Mouse (Mus musculus) G1E (cell line): ENCODE data around the gene Man1a2. TPM values are rescaled to one million over a fixed set of nuclear protein-coding genes. Genes with fewer than 3 reads are reported as not detected.
A peak's percentile ranks its signal among the peaks of the same experiment; 100 is the strongest.

Experiments
- ATAC-seq: 2 replicates; pipeline ENCODE4 v1.8.0; 2016; ENCODE audit warnings: mild to moderate bottlenecking; ENCODE audit not compliant: insufficient number of reproducible peaks, poor library complexity, low FRiP score, severe bottlenecking; ENCODE audit errors: extremely low read depth
- DNase-seq: peaks from one replicate; pipeline ENCODE4 v3.0.0; 2012; ENCODE audit warnings: low spot score
- H3K27me3 ChIP-seq: 2 replicates; pipeline ENCODE4 v1.6.1; 2012; ENCODE audit warnings: mild to moderate bottlenecking, low read length, inconsistent platforms; ENCODE audit not compliant: insufficient read depth
- H3K36me3 ChIP-seq: replicated peaks from 2 replicates; pipeline ENCODE3; 2012; ENCODE audit warnings: mild to moderate bottlenecking, inconsistent platforms
- H3K4me1 ChIP-seq: 2 replicates; pipeline ENCODE4 v1.6.1; 2012; ENCODE audit warnings: low read depth, low read length, inconsistent platforms, mixed read lengths; ENCODE audit not compliant: insufficient read depth
- H3K4me3 ChIP-seq: 2 replicates; pipeline ENCODE4 v1.5.1; 2012; ENCODE audit warnings: low read depth, mild to moderate bottlenecking, inconsistent platforms, low read length, moderate library complexity, mixed read lengths
- H3K9me3 ChIP-seq: replicated peaks from 2 replicates; pipeline ENCODE4 v1.6.1; 2012; ENCODE audit warnings: inconsistent platforms
- CTCF ChIP-seq: IDR thresholded peaks from 2 replicates; pipeline ENCODE4 v1.5.1; 2012; ENCODE audit warnings: low read depth, low read length, inconsistent platforms, mixed read lengths
- GATA1 ChIP-seq: IDR thresholded peaks from 2 replicates; pipeline ENCODE4 v1.6.1; 2012; ENCODE audit warnings: borderline replicate concordance, low read length, inconsistent platforms, mixed read lengths
- GATA2 ChIP-seq: IDR thresholded peaks from 2 replicates; pipeline ENCODE4 v1.6.1; 2012; ENCODE audit warnings: low read depth, low read length, inconsistent platforms, borderline replicate concordance
- POLR2AphosphoS5 ChIP-seq: IDR thresholded peaks from 2 replicates; pipeline ENCODE4 v1.6.1; 2012; ENCODE audit warnings: low read depth, low read length, inconsistent platforms; ENCODE audit not compliant: insufficient replicate concordance
- TAL1 ChIP-seq: conservative IDR thresholded peaks from 2 replicates; pipeline ENCODE4 v1.6.1; 2012; ENCODE audit warnings: low read depth, low read length, inconsistent platforms, mixed read lengths
- polyA plus RNA-seq: library from polyadenylated mRNA; stranded (reverse); fragments of >175 nt; gene quantifications from 2 replicates; pipeline ENCODE4 v1.2.3, GENCODE M21; 2012
- total RNA-seq, 2 experiments: library from RNA; stranded (forward) in 1 of 2; stranded (reverse) in 1 of 2; fragments of 200-1000 nt in 1 of 2; fragments of >200 nt in 1 of 2; fragmentation: Nextera tagmentation in 1 of 2; gene quantifications; 2 replicates each; pipeline ENCODE4 v1.2.3; 2014 to 2017

The Man1a2 gene
- 31.1 and 32.9 TPM in 2 replicates for total RNA-seq (2014; fragmentation: Nextera tagmentation)
- total RNA-seq (2017), result 26.3 and 30.2 TPM in 2 replicates
- 70.1 and 86.1 TPM in 2 replicates for polyA plus RNA-seq

- peaks cover 22% of the 10 kb centered on the region for H3K4me1 ChIP-seq
- ATAC-seq (peak; percentile 65), DNase-seq (peak; percentile 68)
- H3K9me3 ChIP-seq, result no peaks in the 10 kb centered on the region
- peaks cover 7% of the 10 kb centered on the region for H3K36me3 ChIP-seq
- peak within 1 kb of the TSS; percentile 92 for H3K4me3 ChIP-seq
- H3K27me3 ChIP-seq, result no peaks in the 10 kb centered on the region
- TF ChIP-seq TAL1 (no peak), POLR2AphosphoS5 (no peak), GATA2 (no peak), GATA1 (no peak), CTCF (no peak)
Observed at GRCm38 (mm10) chr3:100685087-100685762, at the start of gene Man1a2. Man1a2 (minus strand) TSS chr3:100685503.

GRCm38 (mm10) chr3:100734482-100735154 is 49.3 kb upstream of the Man1a2 start:
- H3K4me3 ChIP-seq, result no peak overlapping the region
- TF ChIP-seq POLR2AphosphoS5, result no peak
- no peak for TF ChIP-seq TAL1
- TF ChIP-seq CTCF, result no peak
- no peak for TF ChIP-seq GATA1
- TF ChIP-seq GATA2, result no peak
- peaks cover 14% of the 10 kb centered on the region for H3K4me1 ChIP-seq
- peaks cover 27% of the 10 kb centered on the region for H3K27me3 ChIP-seq
- ATAC-seq, result no peak
- H3K36me3 ChIP-seq, result no peaks in the 10 kb centered on the region
- H3K9me3 ChIP-seq, result no peaks in the 10 kb centered on the region
- no peak for DNase-seq

GRCm38 (mm10) chr3:100731896-100732295 is 46.6 kb upstream of the Man1a2 start:
- DNase-seq, result no peak
- no peak for ATAC-seq
- TF ChIP-seq CTCF, result no peak
- TF ChIP-seq POLR2AphosphoS5, result no peak
- no peak for TF ChIP-seq GATA1
- no peak for TF ChIP-seq TAL1
- TF ChIP-seq GATA2, result no peak
- Histone ChIP-seq H3K4me3 (no peak overlapping the region), H3K9me3 (no peaks in the 10 kb centered on the region), H3K36me3 (no peaks in the 10 kb centered on the region), H3K4me1 (peaks cover 20% of the 10 kb centered on the region), H3K27me3 (peaks cover 15% of the 10 kb centered on the region)

- Histone ChIP-seq H3K4me1 (peaks cover 25% of the 10 kb centered on the region), H3K36me3 (no peaks in the 10 kb centered on the region), H3K9me3 (no peaks in the 10 kb centered on the region), H3K4me3 (no peak overlapping the region), H3K27me3 (peaks cover 11% of the 10 kb centered on the region)
- no peak for DNase-seq
- TF ChIP-seq CTCF, result no peak
- no peak for TF ChIP-seq GATA1
- no peak for TF ChIP-seq GATA2
- ATAC-seq, result no peak
Observed at GRCm38 (mm10) chr3:100731347-100731746, 46.0 kb upstream of the Man1a2 start.

GRCm38 (mm10) chr3:100728008-100728712 is 42.9 kb upstream of the Man1a2 start:
- DNase-seq, result no peak
- Histone ChIP-seq H3K4me3 (no peak overlapping the region), H3K9me3 (peaks cover 10% of the 10 kb centered on the region; the same call in 1 of the 2 replicates), H3K27me3 (no peaks in the 10 kb centered on the region), H3K36me3 (no peaks in the 10 kb centered on the region), H3K4me1 (peaks cover 26% of the 10 kb centered on the region)
- TF ChIP-seq CTCF (no peak), POLR2AphosphoS5 (no peak), GATA1 (no peak), TAL1 (no peak), GATA2 (no peak)
- no peak for ATAC-seq
